Mouse (Mus musculus): ENCODE data around the gene Mgll.

The Mgll gene

DNA sequence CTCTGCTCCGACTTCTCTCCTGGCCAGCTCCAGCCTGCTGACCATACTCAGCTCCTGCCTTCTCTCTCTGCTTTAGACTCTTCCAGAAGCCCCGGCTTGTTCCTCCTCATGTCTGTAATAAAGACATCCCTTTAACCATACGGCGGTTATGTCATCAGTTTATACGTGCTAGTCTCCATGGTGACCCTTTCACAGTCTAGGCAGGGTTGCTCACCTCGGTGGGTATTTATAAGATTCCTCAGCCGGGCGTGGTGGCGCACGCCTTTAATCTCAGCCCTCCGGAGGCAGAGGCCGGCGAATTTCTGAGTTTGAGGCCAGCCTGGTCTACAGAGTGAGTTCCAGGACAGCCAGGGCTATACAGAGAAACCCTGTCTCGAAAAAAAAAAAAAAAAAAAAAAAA, 51.1 kb downstream of the Mgll start:
- no peak for DNase-seq

DNA sequence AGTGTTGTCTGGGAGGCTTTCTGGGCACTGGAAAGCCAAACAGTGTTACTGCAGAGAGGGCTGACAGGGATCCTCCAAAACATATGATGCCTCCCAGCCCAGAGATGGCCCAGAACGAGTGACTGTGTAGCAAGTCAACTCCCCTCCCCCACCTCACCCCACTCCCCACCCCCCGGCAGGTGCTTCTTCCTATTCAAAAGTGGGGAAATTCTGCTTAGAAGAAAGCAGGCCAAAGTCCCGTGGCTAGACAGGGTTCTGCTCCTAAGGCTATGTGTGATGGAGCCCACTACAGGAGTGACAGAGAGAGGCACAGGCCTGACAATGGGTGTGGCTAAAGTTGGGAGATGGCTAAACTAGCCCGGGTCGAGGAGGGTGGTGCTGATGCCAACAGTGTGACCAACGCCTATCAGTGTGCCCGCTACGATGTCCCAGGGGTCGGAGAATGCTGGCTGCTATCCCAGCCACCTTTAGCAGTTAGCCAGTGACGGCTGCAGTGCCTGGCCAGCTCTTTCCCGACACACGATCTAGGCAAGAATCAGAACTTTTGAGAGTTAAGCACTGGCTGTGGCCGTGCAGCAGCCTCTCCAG, 52.2 kb downstream of the Mgll start:
- DNase-seq, result no peak

DNA sequence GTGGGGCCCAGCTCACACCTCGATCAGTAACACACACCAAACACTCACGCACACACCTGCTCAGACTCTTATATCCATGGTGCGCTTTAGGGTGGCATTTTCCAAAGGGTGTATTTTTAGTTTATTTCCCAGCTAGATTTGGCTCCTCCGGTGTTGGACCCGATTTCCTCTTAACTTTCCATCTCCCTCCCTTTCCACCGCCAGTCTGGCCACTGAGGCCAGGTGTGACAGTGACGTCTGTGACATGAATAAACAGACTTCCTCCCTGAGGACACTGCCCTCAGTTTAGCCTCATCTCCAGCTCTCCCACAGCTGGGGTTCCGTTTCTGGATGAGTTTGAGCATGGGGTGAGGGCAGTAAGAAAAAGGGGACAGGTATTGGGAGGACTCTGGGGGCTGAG, 52.8 kb downstream of the Mgll start:
- no peak for DNase-seq

- no peak for DNase-seq
Measured at GRCm38 (mm10) chr6:88778047-88778688, 54.0 kb downstream of the Mgll start.

- DNase-seq, result no peak
Measured at GRCm38 (mm10) chr6:88779755-88780154, 55.5 kb downstream of the Mgll start.

DNA sequence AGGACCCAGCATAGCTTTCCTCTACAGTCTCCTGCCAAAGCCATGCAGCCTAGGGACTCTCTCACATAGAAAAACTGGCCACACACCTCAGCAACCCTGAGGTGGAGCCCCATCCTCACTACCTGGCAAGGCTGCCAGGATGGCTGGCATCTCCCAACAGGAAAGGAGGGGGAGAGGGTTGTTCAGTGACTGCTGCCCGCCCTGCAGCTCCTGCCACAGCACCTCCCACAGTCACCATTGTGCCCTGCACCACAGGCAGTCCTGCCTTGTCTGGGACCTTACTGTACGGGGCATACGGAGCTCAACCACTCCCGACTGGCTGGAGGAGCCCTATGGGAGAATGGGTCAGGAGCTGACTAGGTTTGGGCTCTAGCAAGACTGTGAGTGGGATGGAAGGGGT, 57.7 kb downstream of the Mgll start:
- DNase-seq, result no peak

GRCm38 (mm10) chr6:88782981-88783397, 58.8 kb downstream of the Mgll start:
- DNase-seq, result no peak

DNA sequence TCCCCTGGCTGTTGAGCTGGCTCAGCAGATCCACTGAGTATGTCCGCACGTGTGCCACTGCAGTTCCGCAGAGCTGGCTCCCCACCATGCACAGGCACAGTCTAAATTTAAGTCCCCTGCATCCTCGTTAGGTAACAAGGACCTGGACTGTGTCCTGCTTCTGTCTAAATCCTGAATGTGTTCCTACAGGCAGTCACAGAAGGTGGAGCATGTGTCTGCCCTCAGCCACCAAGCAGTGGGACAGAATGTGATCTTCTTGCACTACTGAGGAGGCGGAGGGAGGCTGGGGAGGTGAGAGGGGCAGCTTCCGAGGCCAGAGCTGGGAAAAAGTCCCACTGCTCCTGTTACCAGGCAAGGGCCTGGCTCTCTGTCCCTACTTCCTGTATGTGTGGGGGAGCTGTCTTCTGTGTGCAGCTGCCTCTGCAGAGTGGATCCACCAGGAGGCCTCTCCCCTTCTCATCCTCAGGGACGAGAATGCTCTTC, 60.5 kb downstream of the Mgll start:
- DNase-seq, result no peak

DNA sequence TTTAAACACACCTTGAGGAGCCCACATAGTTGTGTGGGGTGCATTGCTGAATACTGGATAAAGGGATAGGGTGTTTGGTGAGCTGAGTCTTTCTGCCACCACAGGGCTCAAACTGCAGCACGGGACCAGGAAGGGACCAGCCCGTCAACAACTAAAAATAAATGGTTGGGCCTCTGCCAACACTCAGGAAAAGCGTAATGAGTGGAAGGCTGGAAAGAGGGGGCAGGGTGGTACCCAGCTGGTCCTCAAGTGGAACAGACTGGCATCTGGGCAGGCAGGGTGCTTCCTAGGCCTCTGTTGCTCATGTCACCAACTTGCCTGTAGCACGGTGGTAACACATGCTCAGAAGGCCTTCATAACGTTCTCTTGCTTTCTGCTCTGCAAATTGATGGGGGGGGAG, 61.1 kb downstream of the Mgll start:
- DNase-seq, result no peak

GRCm38 (mm10) chr6:88785781-88786542, 61.8 kb downstream of the Mgll start:
- DNase-seq, result no peak

DNA sequence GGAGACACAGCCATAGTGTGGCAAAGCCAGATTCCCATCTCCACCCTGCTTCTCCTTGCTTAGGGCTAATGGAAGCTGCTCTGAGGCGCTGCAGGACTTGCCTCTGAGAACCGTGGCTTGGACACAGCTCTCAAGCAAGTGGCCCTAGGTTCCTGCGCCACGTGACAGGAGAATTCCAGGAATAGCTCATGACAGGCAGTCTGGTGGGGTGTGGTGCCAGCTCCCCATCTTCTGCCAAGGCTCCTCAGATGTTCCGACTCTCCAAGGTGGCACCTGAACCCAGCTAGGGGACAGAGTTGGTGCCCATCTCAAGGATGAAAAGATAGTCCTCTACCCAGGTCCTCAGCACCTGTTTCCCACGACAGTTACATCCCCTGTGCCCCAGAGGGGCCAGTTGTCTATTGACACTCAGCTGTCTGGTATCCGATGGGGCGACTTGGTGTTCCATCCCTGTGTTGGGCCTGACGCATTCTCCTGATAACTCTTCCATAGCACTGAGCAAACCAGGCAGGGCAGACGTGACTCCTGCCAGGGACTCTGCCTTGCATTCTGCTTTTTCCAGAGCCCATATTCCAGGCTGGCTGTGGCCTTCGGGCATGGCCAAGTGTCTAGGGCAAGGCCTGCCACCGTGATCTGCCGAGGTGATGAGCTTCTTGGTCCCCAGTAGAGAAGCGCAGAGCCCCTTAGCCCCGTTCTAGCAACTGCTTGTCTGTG, 62.7 kb downstream of the Mgll start:
- no peak for DNase-seq

DNA sequence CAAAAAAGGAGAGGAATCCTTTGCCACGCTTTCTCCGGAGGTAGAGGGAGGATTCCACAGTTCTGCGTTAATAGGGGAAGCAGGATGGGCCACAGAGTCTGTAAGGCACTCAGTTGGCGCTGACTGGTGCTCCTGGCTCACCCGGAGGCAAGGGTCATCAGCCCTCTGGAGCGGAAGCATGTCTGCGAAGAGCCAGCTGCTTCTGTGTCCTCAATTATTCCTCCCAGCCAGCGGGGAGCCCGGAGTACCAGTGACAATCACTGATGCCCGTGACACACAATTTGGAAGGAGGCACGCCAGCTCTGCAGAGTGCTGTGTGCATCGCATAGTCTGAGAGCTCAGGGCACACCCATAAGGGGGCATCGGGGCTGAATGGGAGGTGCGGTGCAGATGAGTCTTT, 63.3 kb downstream of the Mgll start:
- no peak for DNase-seq

DNA sequence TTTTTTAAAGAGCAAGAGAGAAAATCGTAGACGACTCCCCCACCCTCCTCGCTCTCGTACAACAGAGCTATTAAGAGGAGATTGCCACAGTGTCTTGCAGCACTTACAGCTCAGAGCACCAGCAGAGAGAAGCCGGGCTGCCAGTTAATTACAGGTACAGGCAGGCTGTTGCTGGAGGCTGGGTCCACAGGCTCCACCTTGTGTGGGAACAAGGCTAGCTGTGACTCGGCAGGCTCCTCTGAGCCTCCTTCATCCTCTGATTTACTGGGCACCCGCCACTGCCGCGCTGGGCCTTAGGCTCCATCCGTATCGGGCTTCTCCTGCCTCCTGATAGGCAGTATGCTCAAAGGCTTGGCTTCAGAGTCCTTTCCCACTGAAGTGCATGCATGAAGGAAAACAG, 64.0 kb downstream of the Mgll start:
- no peak for DNase-seq

DNA sequence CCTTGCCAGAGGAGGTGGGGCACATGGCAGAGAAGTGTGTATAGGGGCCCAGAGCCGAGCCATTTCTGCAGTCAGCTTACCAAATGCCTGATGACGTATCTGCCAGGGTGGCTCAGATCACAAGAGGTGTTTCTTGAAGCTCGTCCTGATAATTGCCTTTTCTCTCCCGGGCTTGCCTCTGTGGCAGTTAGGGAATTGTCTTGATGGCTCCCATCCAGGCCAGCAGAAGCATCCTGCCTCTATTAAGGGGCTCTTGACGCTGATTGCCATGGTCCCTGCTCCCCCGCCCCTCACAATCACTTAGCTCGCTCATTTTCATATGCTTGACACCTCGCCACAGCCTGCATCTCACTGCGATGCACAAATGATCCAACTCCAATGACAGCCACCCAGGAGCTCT, 67.1 kb downstream of the Mgll start:
- no peak for DNase-seq

DNA sequence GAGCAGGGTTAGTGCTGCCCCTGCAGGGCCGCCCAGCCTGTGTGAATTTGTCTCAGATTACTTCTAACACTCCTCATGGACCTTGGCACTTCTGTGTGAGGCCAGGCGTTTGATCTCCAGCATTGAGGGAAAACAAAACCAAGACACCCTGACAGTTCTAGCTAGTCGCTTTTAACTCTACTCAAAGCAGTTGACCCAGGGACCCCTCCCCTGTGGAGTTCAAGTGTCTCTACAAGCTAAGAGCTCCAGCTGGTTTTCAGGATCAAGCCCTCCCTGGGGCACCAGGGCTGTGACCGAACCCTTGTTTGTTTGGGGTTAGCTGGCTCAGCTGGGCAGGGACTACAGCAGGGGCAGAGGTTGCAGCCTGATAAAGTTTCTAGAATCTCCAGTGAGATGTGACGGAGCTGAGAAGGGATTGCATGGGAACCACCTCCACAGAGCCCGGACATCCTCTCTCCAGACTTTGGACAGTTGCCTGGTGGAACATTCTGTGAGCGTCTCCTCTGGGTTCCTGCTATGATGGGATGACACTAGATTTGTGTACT, 68.0 kb downstream of the Mgll start:
- peak; percentile 60 for DNase-seq

- peak; percentile 57 for DNase-seq
Measured at GRCm38 (mm10) chr6:88793243-88793642, 69.0 kb downstream of the Mgll start.

DNA sequence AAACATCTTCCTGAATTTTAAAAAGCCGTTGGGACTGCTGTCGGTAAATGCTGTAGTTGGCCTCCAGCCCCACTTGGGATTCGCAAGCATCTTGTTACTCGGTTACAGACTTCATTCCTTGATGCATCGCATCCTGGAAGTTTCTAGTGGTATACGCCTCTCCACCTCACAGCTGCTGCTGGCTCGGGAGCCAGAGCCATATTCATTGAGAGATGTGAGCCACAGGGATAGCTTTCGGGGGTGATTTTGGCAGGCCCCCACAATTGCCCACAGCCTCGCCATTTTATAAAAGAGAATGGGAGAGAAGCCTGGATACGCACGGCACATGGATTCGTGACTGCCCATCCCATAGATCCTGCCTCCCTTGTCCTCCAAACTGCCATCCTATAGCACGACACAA, 69.7 kb downstream of the Mgll start:
- no peak for DNase-seq

DNA sequence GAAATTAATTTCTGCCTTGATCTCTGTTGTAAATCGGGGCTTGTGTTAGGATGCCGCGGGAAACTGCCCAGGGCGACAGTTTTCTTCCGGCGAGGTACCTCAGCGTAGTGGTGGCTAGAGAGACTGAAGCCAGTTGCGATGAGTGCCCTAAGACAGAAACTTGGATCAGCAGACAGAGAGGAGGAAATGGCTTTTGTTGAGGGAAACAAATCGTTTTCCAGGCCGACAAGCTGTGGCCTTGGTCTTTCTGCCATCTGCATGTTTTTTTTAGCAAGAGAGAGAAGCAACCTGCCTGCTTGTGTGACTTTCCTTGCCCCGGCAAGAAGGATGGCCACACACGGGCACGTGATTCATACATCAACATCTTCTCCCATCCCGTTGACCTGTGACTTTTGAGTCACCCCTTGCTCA, 70.4 kb downstream of the Mgll start:
- no peak for DNase-seq

GRCm38 (mm10) chr6:88800191-88800590, 76.0 kb downstream of the Mgll start:
- no peak for DNase-seq

- DNase-seq, result no peak
Measured at GRCm38 (mm10) chr6:88800735-88801134, 76.5 kb downstream of the Mgll start.

- DNase-seq, result no peak
Measured at GRCm38 (mm10) chr6:88803051-88803450, 78.8 kb downstream of the Mgll start.

GRCm38 (mm10) chr6:88803957-88804695, 79.9 kb downstream of the Mgll start:
- no peak for DNase-seq
